Mouse (Mus musculus) c-Kit-positive CD71-positive TER-119-positive erythroid progenitor cells, embryonic 14.5 days (primary cell): Measurements from ENCODE around the gene Naip6.
"Not testable (repeated sequence)": the region's sequence is repeated elsewhere in the genome, so short reads cannot be mapped to it uniquely, and the experiment has no call there.

Source experiments
- DNase-seq: peaks from one replicate; pipeline ENCODE4 v3.0.0-alpha.2; 2013; ENCODE audit warnings: low spot score

The Naip6 gene

GRCm38 (mm10) chr13:100317256-100317893 is at the start of gene Naip6:
Naip6 (minus strand) TSS chr13:100317674.
- not testable (repeated sequence) for DNase-seq

GRCm38 (mm10) chr13:100352315-100352714 is 34.8 kb upstream of the Naip6 start:
- not testable (repeated sequence) for DNase-seq

- not testable (repeated sequence) for DNase-seq
These were observed 32.2 kb upstream of the Naip6 start for GRCm38 (mm10) chr13:100349510-100350173.

GRCm38 (mm10) chr13:100341822-100342221 is 24.3 kb upstream of the Naip6 start:
- no peak for DNase-seq

GRCm38 (mm10) chr13:100331728-100332127 is 14.3 kb upstream of the Naip6 start:
- not testable (repeated sequence) for DNase-seq

- DNase-seq: not testable (repeated sequence)
These were observed 11.4 kb upstream of the Naip6 start for GRCm38 (mm10) chr13:100328899-100329298.

GRCm38 (mm10) chr13:100328029-100328428 is 10.6 kb upstream of the Naip6 start:
- DNase-seq: not testable (repeated sequence)

- not testable (repeated sequence) for DNase-seq
These were observed 4.9 kb upstream of the Naip6 start for GRCm38 (mm10) chr13:100322266-100322837.

GRCm38 (mm10) chr13:100284611-100285010 is 32.9 kb downstream of the Naip6 start:
- DNase-seq: no peak

GRCm38 (mm10) chr13:100271474-100272132 is 45.9 kb downstream of the Naip6 start:
- DNase-seq: not testable (repeated sequence)

- DNase-seq: not testable (repeated sequence)
These were observed 60.5 kb downstream of the Naip6 start for GRCm38 (mm10) chr13:100256996-100257395.

GRCm38 (mm10) chr13:100255925-100256324 is 61.5 kb downstream of the Naip6 start:
- not testable (repeated sequence) for DNase-seq

GRCm38 (mm10) chr13:100251897-100252296 is 65.6 kb downstream of the Naip6 start:
- DNase-seq: not testable (repeated sequence)

- DNase-seq: not testable (repeated sequence)
These were observed 70.5 kb downstream of the Naip6 start for GRCm38 (mm10) chr13:100246896-100247519.

GRCm38 (mm10) chr13:100246223-100246622 is 71.3 kb downstream of the Naip6 start, which contains the start of gene Naip5:
Naip5 (minus strand) TSS chr13:100246323.
- not testable (repeated sequence) for DNase-seq

GRCm38 (mm10) chr13:100243702-100244101 is 73.8 kb downstream of the Naip6 start:
- no peak for DNase-seq
